Mouse (Mus musculus): ENCODE measurements around the gene Rnf31. TPM values are rescaled to one million over a fixed set of nuclear protein-coding genes. Genes with fewer than 3 reads are reported as not detected.

Gene Rnf31
- polyA plus RNA-seq, 1 experiment from 2014 or later = 15.7 TPM

DNA sequence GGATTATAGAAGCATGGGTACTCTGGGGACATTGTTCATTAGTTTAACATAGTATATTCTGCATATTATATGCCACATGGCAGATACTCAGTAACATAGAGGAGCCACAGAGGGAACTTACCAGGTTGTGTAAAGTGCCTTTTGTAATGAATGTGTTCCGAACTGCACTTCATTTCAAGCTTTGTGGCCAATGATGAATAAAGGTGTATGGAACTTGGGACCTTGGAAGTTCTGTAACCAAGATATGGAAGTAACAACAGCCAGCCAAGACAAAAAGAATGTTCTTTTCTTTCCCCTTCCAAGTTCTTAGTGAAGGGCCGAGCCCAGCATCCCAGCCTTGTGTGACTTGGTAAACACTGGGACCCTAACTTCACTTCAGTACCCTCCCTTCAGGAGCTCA, 58.4 kb downstream of the Rnf31 start, which contains the start of gene Tssk4:
Gene Tssk4, plus strand, starts transcription at position 301 of the 400 bp plus-strand sequence.
- WGBS = 88% methylated on average over 2 of the region's 2 CpGs
- no peak within 1 kb of the TSS for H3K9ac ChIP-seq (ENCODE audit: low read length)
- H3K4me3 ChIP-seq (ENCODE audit: low read length) = no peak within 1 kb of the TSS
- H3K9me3 ChIP-seq (replicated peaks; ENCODE audit: control insufficient read depth, low read length) = no peaks in the 10 kb centered on the region
- peaks cover 7% of the 10 kb centered on the region for H3K4me1 ChIP-seq (ENCODE audit: control insufficient read depth, insufficient read depth, low read length)
- no peak within 1 kb of the TSS for H3K27ac ChIP-seq (ENCODE audit: low read length)
- no peaks in the 10 kb centered on the region for H3K27me3 ChIP-seq (ENCODE audit: control insufficient read depth, insufficient read depth, low read length)
- no peak within 1 kb of the TSS for H3K4me2 ChIP-seq (ENCODE audit: low read depth, low read length)
- H3K36me3 ChIP-seq (ENCODE audit: control insufficient read depth, insufficient read depth) = peaks cover 3% of the 10 kb centered on the region; the same call in 1 of the 2 replicates
- no peak for ATAC-seq (replicated peaks; ENCODE audit: extremely low read depth, insufficient read depth, low FRiP score)

DNA sequence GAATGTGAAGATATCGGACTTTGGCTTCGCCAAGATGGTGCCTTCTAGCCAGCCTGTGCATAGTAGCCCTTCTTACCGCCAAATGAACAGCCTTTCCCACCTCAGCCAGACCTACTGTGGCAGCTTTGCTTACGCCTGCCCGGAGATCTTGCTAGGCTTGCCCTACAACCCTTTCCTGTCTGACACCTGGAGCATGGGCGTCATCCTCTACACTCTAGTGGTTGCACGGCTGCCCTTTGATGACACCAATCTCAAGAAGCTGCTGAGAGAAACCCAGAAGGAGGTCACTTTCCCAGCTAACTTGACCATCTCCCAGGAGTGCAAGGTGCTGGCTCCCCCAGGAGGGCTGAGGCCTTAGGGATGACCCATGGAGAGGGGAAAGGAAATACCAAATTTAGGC, 60.0 kb downstream of the Rnf31 start:
- Histone ChIP-seq H3K36me3 (ENCODE audit: control insufficient read depth, insufficient read depth) (no peaks in the 10 kb centered on the region), H3K4me2 (ENCODE audit: low read depth, low read length) (no peak overlapping the region), H3K9ac (ENCODE audit: low read length) (no peak overlapping the region), H3K9me3 (replicated peaks; ENCODE audit: control insufficient read depth, low read length) (no peaks in the 10 kb centered on the region), H3K27ac (ENCODE audit: low read length) (no peak overlapping the region), H3K4me1 (ENCODE audit: control insufficient read depth, insufficient read depth, low read length) (no peaks in the 10 kb centered on the region), H3K27me3 (ENCODE audit: control insufficient read depth, insufficient read depth, low read length) (no peaks in the 10 kb centered on the region), H3K4me3 (ENCODE audit: low read length) (no peak overlapping the region)
- no peak for ATAC-seq (replicated peaks; ENCODE audit: extremely low read depth, insufficient read depth, low FRiP score)
- 79% methylated on average over 7 of the region's 7 CpGs for WGBS

Other genes starting within 250 kb of the Rnf31 start
- 67.2 and 68.9 TPM in 2 replicates for gene Dhrs4, start 113.0 kb upstream of the Rnf31 start, polyA plus RNA-seq (2015; fragmentation: Nextera tagmentation; extraction: Ambion mirVana)
- gene Carmil3, start 101.1 kb upstream of the Rnf31 start, polyA plus RNA-seq (2015; fragmentation: Nextera tagmentation; extraction: Ambion mirVana) = 1.3 and 1.9 TPM in 2 replicates
- 0.21 and 0.24 TPM in 2 replicates for gene Cpne6, start 81.3 kb upstream of the Rnf31 start, polyA plus RNA-seq (2015; fragmentation: Nextera tagmentation; extraction: Ambion mirVana)
- gene Nrl, start 66.7 kb upstream of the Rnf31 start, polyA plus RNA-seq (2015; fragmentation: Nextera tagmentation; extraction: Ambion mirVana) = 0.05 TPM in 1 of 2 replicates, not detected in the other
- 36.8 and 42.8 TPM in 2 replicates for gene Pck2, start 51.4 kb upstream of the Rnf31 start, polyA plus RNA-seq (2015; fragmentation: Nextera tagmentation; extraction: Ambion mirVana)
- gene Dcaf11, start 31.7 kb upstream of the Rnf31 start, polyA plus RNA-seq (2015; fragmentation: Nextera tagmentation; extraction: Ambion mirVana) = 75.1 and 75.5 TPM in 2 replicates
- 1.2 and 1.5 TPM in 2 replicates for gene A730061H03Rik, start 31.3 kb upstream of the Rnf31 start, polyA plus RNA-seq (2015; fragmentation: Nextera tagmentation; extraction: Ambion mirVana)
- 79.4 and 85.6 TPM in 2 replicates for gene Fitm1, start 16.1 kb upstream of the Rnf31 start, polyA plus RNA-seq (2015; fragmentation: Nextera tagmentation; extraction: Ambion mirVana)
- 223 and 227 TPM in 2 replicates for gene Psme1, start 13.6 kb upstream of the Rnf31 start, polyA plus RNA-seq (2015; fragmentation: Nextera tagmentation; extraction: Ambion mirVana)
- gene Emc9, start 6.4 kb upstream of the Rnf31 start, polyA plus RNA-seq (2015; fragmentation: Nextera tagmentation; extraction: Ambion mirVana) = 24.0 and 26.5 TPM in 2 replicates
- gene Psme2, start 595 bp upstream of the Rnf31 start, polyA plus RNA-seq (2015; fragmentation: Nextera tagmentation; extraction: Ambion mirVana) = 207 TPM in 2 replicates
- gene Irf9, start 11.9 kb downstream of the Rnf31 start, polyA plus RNA-seq (2015; fragmentation: Nextera tagmentation; extraction: Ambion mirVana) = 11.5 and 15.3 TPM in 2 replicates
- 4.8 and 7.3 TPM in 2 replicates for gene Rec8, start 26.3 kb downstream of the Rnf31 start, polyA plus RNA-seq (2015; fragmentation: Nextera tagmentation; extraction: Ambion mirVana)
- 64.8 and 70.8 TPM in 2 replicates for gene Ipo4, start 44.2 kb downstream of the Rnf31 start, polyA plus RNA-seq (2015; fragmentation: Nextera tagmentation; extraction: Ambion mirVana)
- gene Gm49378, start 46.2 kb downstream of the Rnf31 start, polyA plus RNA-seq (2015; fragmentation: Nextera tagmentation; extraction: Ambion mirVana) = 0.59 and 0.61 TPM in 2 replicates
- 90.8 and 99.0 TPM in 2 replicates for gene Tm9sf1, start 52.1 kb downstream of the Rnf31 start, polyA plus RNA-seq (2015; fragmentation: Nextera tagmentation; extraction: Ambion mirVana)
- gene Tssk4, start 58.5 kb downstream of the Rnf31 start, polyA plus RNA-seq (2015; fragmentation: Nextera tagmentation; extraction: Ambion mirVana) = 0.22 and 0.45 TPM in 2 replicates
- gene Mdp1, start 68.8 kb downstream of the Rnf31 start, polyA plus RNA-seq (2015; fragmentation: Nextera tagmentation; extraction: Ambion mirVana) = 93.7 and 96.5 TPM in 2 replicates
- 43.0 and 43.9 TPM in 2 replicates for gene Gmpr2, start 80.2 kb downstream of the Rnf31 start, polyA plus RNA-seq (2015; fragmentation: Nextera tagmentation; extraction: Ambion mirVana)
- 444 and 466 TPM in 2 replicates for gene Nedd8, start 80.4 kb downstream of the Rnf31 start, polyA plus RNA-seq (2015; fragmentation: Nextera tagmentation; extraction: Ambion mirVana)
- 27.5 and 30.0 TPM in 2 replicates for gene Tinf2, start 90.1 kb downstream of the Rnf31 start, polyA plus RNA-seq (2015; fragmentation: Nextera tagmentation; extraction: Ambion mirVana)
- gene Tgm1, start 122.2 kb downstream of the Rnf31 start, polyA plus RNA-seq (2015; fragmentation: Nextera tagmentation; extraction: Ambion mirVana) = 0.45 and 0.57 TPM in 2 replicates
- 22.0 and 25.6 TPM in 2 replicates for gene Rabggta, start 130.6 kb downstream of the Rnf31 start, polyA plus RNA-seq (2015; fragmentation: Nextera tagmentation; extraction: Ambion mirVana)
- gene Dhrs1, start 154.0 kb downstream of the Rnf31 start, polyA plus RNA-seq (2015; fragmentation: Nextera tagmentation; extraction: Ambion mirVana) = 71.1 and 76.3 TPM in 2 replicates
- 21.5 and 22.7 TPM in 2 replicates for gene Nop9, start 154.0 kb downstream of the Rnf31 start, polyA plus RNA-seq (2015; fragmentation: Nextera tagmentation; extraction: Ambion mirVana)
- gene Cideb, start 166.8 kb downstream of the Rnf31 start, polyA plus RNA-seq (2015; fragmentation: Nextera tagmentation; extraction: Ambion mirVana) = 1.3 and 1.8 TPM in 2 replicates
- gene Ltb4r2, start 169.7 kb downstream of the Rnf31 start, polyA plus RNA-seq (2015; fragmentation: Nextera tagmentation; extraction: Ambion mirVana) = 0.20 and 0.32 TPM in 2 replicates
- 0.59 and 0.66 TPM in 2 replicates for gene Ltb4r1, start 174.3 kb downstream of the Rnf31 start, polyA plus RNA-seq (2015; fragmentation: Nextera tagmentation; extraction: Ambion mirVana)
- 15.3 and 17.5 TPM in 2 replicates for gene Adcy4, start 192.4 kb downstream of the Rnf31 start, polyA plus RNA-seq (2015; fragmentation: Nextera tagmentation; extraction: Ambion mirVana)
- gene Ripk3, start 197.2 kb downstream of the Rnf31 start, polyA plus RNA-seq (2015; fragmentation: Nextera tagmentation; extraction: Ambion mirVana) = 17.8 and 20.8 TPM in 2 replicates
- gene Nfatc4, start 231.4 kb downstream of the Rnf31 start, polyA plus RNA-seq (2015; fragmentation: Nextera tagmentation; extraction: Ambion mirVana) = 9.7 and 14.4 TPM in 2 replicates